Mouse (Mus musculus) liver, adult 2 months (tissue): ENCODE data around the gene Rpl18.

Source experiments
- CTCF ChIP-seq: fragments of 200-500 bp; IDR thresholded peaks from 2 replicates; pipeline ENCODE4 v1.5.1; 2011; ENCODE audit warnings: low read depth, low read length, control low read depth
- POLR2A ChIP-seq: fragments of 200-500 bp; IDR thresholded peaks from 2 replicates; pipeline ENCODE4 v1.6.1; 2011; ENCODE audit warnings: low read length, control low read depth; ENCODE audit not compliant: insufficient read depth; ENCODE audit errors: extremely low read depth

DNA sequence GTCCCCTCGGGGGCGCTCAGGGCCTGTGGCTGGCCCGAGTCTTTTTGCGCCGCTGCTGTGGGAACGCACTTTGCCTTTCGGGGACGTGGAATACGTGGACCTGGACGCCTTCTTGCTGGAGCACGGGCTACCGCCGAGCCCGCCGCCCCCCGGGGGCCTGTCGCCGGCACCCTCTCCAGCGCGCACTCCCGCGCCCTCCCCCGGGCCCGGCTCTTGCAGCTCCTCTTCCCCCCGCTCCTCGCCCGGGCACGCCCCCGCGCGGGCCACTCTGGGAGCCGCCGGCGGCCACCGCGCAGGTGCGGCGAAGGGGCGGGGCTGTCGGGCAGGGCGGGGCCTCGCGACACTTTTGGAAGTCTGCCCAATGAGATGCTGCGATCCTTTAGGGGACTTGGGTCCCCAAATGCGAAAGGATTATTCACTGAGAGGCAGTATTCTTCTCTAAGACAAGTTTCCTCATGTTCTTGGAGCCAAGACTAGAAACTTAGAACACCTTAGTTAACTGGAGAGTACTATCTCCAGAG, 8.5 kb upstream of the Rpl18 start:
- no peak for TF ChIP-seq CTCF
- peak; percentile 87 for TF ChIP-seq POLR2A
